Mouse (Mus musculus) liver, embryonic 13.5 days (tissue): ENCODE measurements around the gene Hdac7. TPM values are rescaled to one million over a fixed set of nuclear protein-coding genes. Genes with fewer than 3 reads are reported as not detected.

Experiments used
- ATAC-seq: fragments of 200-750 bp; cut with Nextera tagmentation; 2 replicates; pipeline ENCODE4 v1.8.0; 2017; ENCODE audit warnings: low read depth, mild to moderate bottlenecking, moderate number of reproducible peaks, moderate library complexity
- DNase-seq: peaks from one replicate; pipeline ENCODE4 v3.0.0; 2022
- H3K27ac ChIP-seq: fragments of 300-500 bp; sonication (generic); 2 replicates; pipeline ENCODE4 v1.5.1; 2015; ENCODE audit warnings: moderate library complexity, mild to moderate bottlenecking, inconsistent platforms
- H3K27me3 ChIP-seq: fragments of 300-500 bp; sonication (generic); 2 replicates; pipeline ENCODE4 v1.6.1; 2015; ENCODE audit warnings: mild to moderate bottlenecking, inconsistent platforms
- H3K36me3 ChIP-seq: fragments of 300-500 bp; sonication (generic); 2 replicates; pipeline ENCODE4 v1.6.1; 2015; ENCODE audit warnings: mild to moderate bottlenecking, inconsistent platforms
- H3K4me1 ChIP-seq: fragments of 300-500 bp; sonication (generic); replicated peaks from 2 replicates; pipeline ENCODE4 v1.6.1; 2015; ENCODE audit warnings: inconsistent platforms
- H3K4me2 ChIP-seq: fragments of 300-500 bp; sonication (generic); 2 replicates; pipeline ENCODE4 v1.6.1; 2015; ENCODE audit warnings: inconsistent platforms, mild to moderate bottlenecking, moderate library complexity
- H3K4me3 ChIP-seq: fragments of 300-500 bp; sonication (generic); replicated peaks from 2 replicates; pipeline ENCODE4 v1.5.1; 2015; ENCODE audit warnings: mild to moderate bottlenecking, inconsistent platforms
- H3K9ac ChIP-seq: fragments of 300-500 bp; sonication (generic); 2 replicates; pipeline ENCODE4 v1.6.1; 2015; ENCODE audit warnings: mild to moderate bottlenecking, inconsistent platforms
- H3K9me3 ChIP-seq: fragments of 300-500 bp; sonication (generic); replicated peaks from 2 replicates; pipeline ENCODE4 v1.6.1; 2016; ENCODE audit warnings: inconsistent platforms
- WGBS: fragments of 180-500 bp; shearing (Covaris S2); methylation state at CpG from one replicate; pipeline ENCODE4 v1.1.7; 2015; ENCODE audit not compliant: insufficient replicate concordance; 5-methylcytosine and 5-hydroxymethylcytosine counted together
- polyA plus RNA-seq: library from polyadenylated mRNA; unstranded; fragments of >200 nt; fragmentation: Nextera tagmentation; extraction: Ambion mirVana; gene quantifications from 2 replicates; pipeline ENCODE4 v1.2.1, GENCODE M21; 2015

Hdac7 gene
- polyA plus RNA-seq, 1 experiment from 2014 or later, result 8.0 TPM

- 68% methylated on average over 6 of the region's 6 CpGs for WGBS
- no peak overlapping the region for H3K27ac ChIP-seq
- DNase-seq, result no peak
- no peak overlapping the region for H3K4me3 ChIP-seq
- no peak for ATAC-seq
- H3K9me3 ChIP-seq, result no peaks in the 10 kb centered on the region
- H3K4me2 ChIP-seq, result no peak overlapping the region
- peaks cover 13% of the 10 kb centered on the region for H3K27me3 ChIP-seq
- H3K36me3 ChIP-seq, result no peaks in the 10 kb centered on the region
- no peak overlapping the region for H3K9ac ChIP-seq
- peaks cover 27% of the 10 kb centered on the region for H3K4me1 ChIP-seq
Measured at GRCm38 (mm10) chr15:97776919-97777318, 67.4 kb downstream of the Hdac7 start.

GRCm38 (mm10) chr15:97776514-97776913 lies 67.8 kb downstream of the Hdac7 start:
- ATAC-seq (no peak), DNase-seq (no peak)
- peaks cover 11% of the 10 kb centered on the region for H3K27me3 ChIP-seq
- H3K9me3 ChIP-seq, result no peaks in the 10 kb centered on the region
- no peak overlapping the region for H3K4me2 ChIP-seq
- H3K9ac ChIP-seq, result no peak overlapping the region
- 5% methylated on average over 8 of the region's 8 CpGs for WGBS
- peaks cover 27% of the 10 kb centered on the region; the same call in 1 of the 2 replicates for H3K4me1 ChIP-seq
- no peaks in the 10 kb centered on the region for H3K36me3 ChIP-seq
- H3K4me3 ChIP-seq, result no peak overlapping the region
- no peak overlapping the region for H3K27ac ChIP-seq

- no peak overlapping the region for H3K4me2 ChIP-seq
- H3K9ac ChIP-seq, result no peak overlapping the region
- WGBS, result 34% methylated on average over 5 of the region's 5 CpGs
- H3K36me3 ChIP-seq, result no peaks in the 10 kb centered on the region
- H3K9me3 ChIP-seq, result no peaks in the 10 kb centered on the region
- DNase-seq (no peak), ATAC-seq (no peak)
- H3K27ac ChIP-seq, result peak overlapping the region; percentile 37; the same call in 1 of the 2 replicates
- H3K4me1 ChIP-seq, result peaks cover 19% of the 10 kb centered on the region; the same call in 1 of the 2 replicates
- no peak overlapping the region for H3K4me3 ChIP-seq
- H3K27me3 ChIP-seq, result peaks cover 35% of the 10 kb centered on the region
Measured at GRCm38 (mm10) chr15:97773961-97774370, 70.3 kb downstream of the Hdac7 start.

GRCm38 (mm10) chr15:97773108-97773507 lies 71.2 kb downstream of the Hdac7 start:
- Histone ChIP-seq H3K36me3 (no peaks in the 10 kb centered on the region), H3K4me3 (no peak overlapping the region), H3K27me3 (peaks cover 44% of the 10 kb centered on the region), H3K4me1 (peaks cover 20% of the 10 kb centered on the region), H3K27ac (peak overlapping the region; percentile 55), H3K4me2 (no peak overlapping the region), H3K9me3 (no peaks in the 10 kb centered on the region), H3K9ac (no peak overlapping the region)
- no peak for DNase-seq
- ATAC-seq, result no peak
- 41% methylated on average over 5 of the region's 5 CpGs for WGBS

GRCm38 (mm10) chr15:97770280-97770679 lies 74.0 kb downstream of the Hdac7 start:
- no peak overlapping the region for H3K4me2 ChIP-seq
- no peaks in the 10 kb centered on the region for H3K36me3 ChIP-seq
- WGBS, result 82% methylated on average over 8 of the region's 8 CpGs
- peaks cover 35% of the 10 kb centered on the region for H3K4me1 ChIP-seq
- no peak for DNase-seq
- H3K9ac ChIP-seq, result no peak overlapping the region
- H3K27ac ChIP-seq, result no peak overlapping the region
- no peak for ATAC-seq
- H3K4me3 ChIP-seq, result no peak overlapping the region
- H3K9me3 ChIP-seq, result no peaks in the 10 kb centered on the region
- peaks cover 69% of the 10 kb centered on the region for H3K27me3 ChIP-seq

GRCm38 (mm10) chr15:97768192-97768591 lies 76.1 kb downstream of the Hdac7 start:
- H3K9me3 ChIP-seq, result no peaks in the 10 kb centered on the region
- peak overlapping the region; percentile 71 for H3K4me2 ChIP-seq
- ATAC-seq (no peak), DNase-seq (no peak)
- peaks cover 80% of the 10 kb centered on the region for H3K27me3 ChIP-seq
- peaks cover 27% of the 10 kb centered on the region for H3K4me1 ChIP-seq
- WGBS, result 3% methylated on average over 18 of the region's 18 CpGs
- H3K36me3 ChIP-seq, result no peaks in the 10 kb centered on the region
- peak overlapping the region; percentile 51 for H3K4me3 ChIP-seq
- peak overlapping the region; percentile 13; the same call in 1 of the 2 replicates for H3K27ac ChIP-seq
- H3K9ac ChIP-seq, result peak overlapping the region; percentile 33

- peak within 1 kb of the TSS; percentile 52 for H3K9ac ChIP-seq
- H3K27ac ChIP-seq, result peak within 1 kb of the TSS; percentile 13; the same call in 1 of the 2 replicates
- H3K9me3 ChIP-seq, result no peaks in the 10 kb centered on the region
- peak within 1 kb of the TSS; percentile 51 for H3K4me3 ChIP-seq
- H3K4me1 ChIP-seq, result peaks cover 22% of the 10 kb centered on the region
- no peak for DNase-seq
- WGBS, result 1% methylated on average over 44 of the region's 44 CpGs
- peak; percentile 61 for ATAC-seq
- H3K36me3 ChIP-seq, result no peaks in the 10 kb centered on the region
- peak within 1 kb of the TSS; percentile 71 for H3K4me2 ChIP-seq
- H3K27me3 ChIP-seq, result peaks cover 80% of the 10 kb centered on the region
Measured at GRCm38 (mm10) chr15:97767280-97768186, 76.8 kb downstream of the Hdac7 start, which contains the start of gene Rapgef3. TSS of gene Rapgef3 (minus strand) at chr15:97767972.

- Histone ChIP-seq H3K27me3 (peaks cover 77% of the 10 kb centered on the region), H3K27ac (no peak overlapping the region)
- no peak for ATAC-seq
Measured at GRCm38 (mm10) chr15:97766594-97767279, 77.6 kb downstream of the Hdac7 start.

GRCm38 (mm10) chr15:97766194-97766593 lies 78.1 kb downstream of the Hdac7 start:
- Histone ChIP-seq H3K27me3 (peaks cover 74% of the 10 kb centered on the region), H3K4me1 (peaks cover 16% of the 10 kb centered on the region), H3K4me3 (peak overlapping the region; percentile 51), H3K27ac (no peak overlapping the region), H3K9ac (no peak overlapping the region), H3K36me3 (no peaks in the 10 kb centered on the region), H3K4me2 (peak overlapping the region; percentile 71), H3K9me3 (no peaks in the 10 kb centered on the region)
- no peak for DNase-seq
- no peak for ATAC-seq
- WGBS, result 24% methylated on average over 8 of the region's 8 CpGs

More at GRCm38 (mm10) chr15:97766594-97767279, 77.6 kb downstream of the Hdac7 start:
- 13% methylated on average over 23 of the region's 23 CpGs for WGBS
- Histone ChIP-seq H3K4me2 (peak overlapping the region; percentile 71), H3K4me1 (peaks cover 16% of the 10 kb centered on the region), H3K36me3 (no peaks in the 10 kb centered on the region), H3K9me3 (no peaks in the 10 kb centered on the region), H3K9ac (no peak overlapping the region), H3K4me3 (peak overlapping the region; percentile 51)
- no peak for DNase-seq

GRCm38 (mm10) chr15:97765090-97765794 lies 79.1 kb downstream of the Hdac7 start:
- Histone ChIP-seq H3K9me3 (no peaks in the 10 kb centered on the region), H3K27ac (no peak overlapping the region), H3K4me1 (peaks cover 19% of the 10 kb centered on the region), H3K9ac (no peak overlapping the region), H3K27me3 (peaks cover 64% of the 10 kb centered on the region), H3K36me3 (no peaks in the 10 kb centered on the region), H3K4me2 (no peak overlapping the region), H3K4me3 (no peak overlapping the region)
- WGBS, result 33% methylated on average over 13 of the region's 13 CpGs
- ATAC-seq (no peak), DNase-seq (no peak)

- ATAC-seq (no peak), DNase-seq (no peak)
- no peaks in the 10 kb centered on the region for H3K36me3 ChIP-seq
- H3K9ac ChIP-seq, result no peak overlapping the region
- H3K4me1 ChIP-seq, result peaks cover 24% of the 10 kb centered on the region
- peaks cover 58% of the 10 kb centered on the region for H3K27me3 ChIP-seq
- H3K4me2 ChIP-seq, result no peak overlapping the region
- 64% methylated on average over 2 of the region's 2 CpGs for WGBS
- no peak overlapping the region for H3K27ac ChIP-seq
- H3K4me3 ChIP-seq, result no peak overlapping the region
- H3K9me3 ChIP-seq, result no peaks in the 10 kb centered on the region
Measured at GRCm38 (mm10) chr15:97764532-97764931, 79.8 kb downstream of the Hdac7 start.
